Mouse (Mus musculus) hindbrain, embryonic 14.5 days (tissue): Measurements from ENCODE around the gene Zcchc14. TPM values are rescaled to one million over a fixed set of nuclear protein-coding genes. Genes with fewer than 3 reads are reported as not detected.

Source experiments
- polyA plus RNA-seq: library from polyadenylated mRNA; unstranded; fragments of >200 nt; fragmentation: Nextera tagmentation; extraction: Ambion mirVana; gene quantifications from 2 replicates; pipeline ENCODE4 v1.2.1, GENCODE M21; 2014

Zcchc14 gene
- polyA plus RNA-seq, 1 experiment from 2014 or later, result 35.6 TPM

Other genes starting within 250 kb of the Zcchc14 start
- gene 1700018B08Rik, start 108.6 kb downstream of the Zcchc14 start, polyA plus RNA-seq, result not detected in 2 replicates
- 36.2 and 38.1 TPM in 2 replicates for gene Fbxo31, start 74.1 kb downstream of the Zcchc14 start, polyA plus RNA-seq
- 389 and 391 TPM in 2 replicates for gene Map1lc3b, start 62.5 kb downstream of the Zcchc14 start, polyA plus RNA-seq
- 90.1 and 93.1 TPM in 2 replicates for gene Jph3, start 76.7 kb upstream of the Zcchc14 start, polyA plus RNA-seq
- gene Klhdc4, start 176.7 kb upstream of the Zcchc14 start, polyA plus RNA-seq, result 40.6 and 41.3 TPM in 2 replicates